Mouse (Mus musculus): ENCODE data around the gene Fgf7. TPM values are rescaled to one million over a fixed set of nuclear protein-coding genes. Genes with fewer than 3 reads are reported as not detected.

Fgf7 gene
- polyA plus RNA-seq, 1 experiment = 1.1 TPM

GRCm38 (mm10) chr2:126035013-126035770, 734 bp downstream of the Fgf7 start:
- no peak overlapping the region for H3K4me3 ChIP-seq (ENCODE audit: insufficient read depth, low read length)
- no peak for TF ChIP-seq CTCF (IDR thresholded peaks at IDR 0.05; ENCODE audit: low read depth, low read length)
- no peak overlapping the region for H3K27ac ChIP-seq (ENCODE audit: insufficient read depth, low read depth, low read length)
- no peaks in the 10 kb centered on the region for H3K4me1 ChIP-seq (ENCODE audit: control insufficient read depth, insufficient read depth, low read length)

GRCm38 (mm10) chr2:126036121-126036520, 1.7 kb downstream of the Fgf7 start:
- Histone ChIP-seq H3K27ac (ENCODE audit: insufficient read depth, low read depth, low read length) (no peak overlapping the region), H3K4me3 (ENCODE audit: insufficient read depth, low read length) (no peak overlapping the region), H3K4me1 (ENCODE audit: control insufficient read depth, insufficient read depth, low read length) (no peaks in the 10 kb centered on the region)
- TF ChIP-seq POLR2A (IDR thresholded peaks at IDR 0.05; ENCODE audit: borderline replicate concordance, low read depth, low read length) (no peak), CTCF (IDR thresholded peaks at IDR 0.05; ENCODE audit: low read depth, low read length) (no peak)

- H3K27ac ChIP-seq (ENCODE audit: insufficient read depth, low read depth, low read length) = no peak overlapping the region
- H3K4me3 ChIP-seq (ENCODE audit: insufficient read depth, low read length) = no peak overlapping the region
- no peak for TF ChIP-seq POLR2A (IDR thresholded peaks at IDR 0.05; ENCODE audit: borderline replicate concordance, low read depth, low read length)
- no peak for TF ChIP-seq CTCF (IDR thresholded peaks at IDR 0.05; ENCODE audit: low read depth, low read length)
Measured at GRCm38 (mm10) chr2:126038221-126039000, 4.0 kb downstream of the Fgf7 start.

GRCm38 (mm10) chr2:126039414-126039891, 5.0 kb downstream of the Fgf7 start:
- no peaks in the 10 kb centered on the region for H3K4me1 ChIP-seq (ENCODE audit: control insufficient read depth, insufficient read depth, low read length)
- TF ChIP-seq CTCF (IDR thresholded peaks at IDR 0.05; ENCODE audit: low read depth, low read length) (no peak), POLR2A (IDR thresholded peaks at IDR 0.05; ENCODE audit: borderline replicate concordance, low read depth, low read length) (no peak)
- H3K4me3 ChIP-seq (ENCODE audit: insufficient read depth, low read length) = no peak overlapping the region
- no peak overlapping the region for H3K27ac ChIP-seq (ENCODE audit: insufficient read depth, low read depth, low read length)

More at GRCm38 (mm10) chr2:126038221-126039000, 4.0 kb downstream of the Fgf7 start:
- no peaks in the 10 kb centered on the region for H3K4me1 ChIP-seq (ENCODE audit: control insufficient read depth, insufficient read depth, low read length)

- H3K4me1 ChIP-seq (ENCODE audit: control insufficient read depth, insufficient read depth, low read length) = no peaks in the 10 kb centered on the region
- no peak overlapping the region for H3K27ac ChIP-seq (ENCODE audit: insufficient read depth, low read depth, low read length)
- no peak overlapping the region for H3K4me3 ChIP-seq (ENCODE audit: insufficient read depth, low read length)
- TF ChIP-seq CTCF (IDR thresholded peaks at IDR 0.05; ENCODE audit: low read depth, low read length) (no peak), POLR2A (IDR thresholded peaks at IDR 0.05; ENCODE audit: borderline replicate concordance, low read depth, low read length) (no peak)
Measured at GRCm38 (mm10) chr2:126040651-126041050, 6.2 kb downstream of the Fgf7 start.

- H3K4me3 ChIP-seq (ENCODE audit: insufficient read depth, low read length) = no peak overlapping the region
- no peak overlapping the region for H3K27ac ChIP-seq (ENCODE audit: insufficient read depth, low read depth, low read length)
- no peaks in the 10 kb centered on the region for H3K4me1 ChIP-seq (ENCODE audit: control insufficient read depth, insufficient read depth, low read length)
- TF ChIP-seq POLR2A (IDR thresholded peaks at IDR 0.05; ENCODE audit: borderline replicate concordance, low read depth, low read length) (no peak), CTCF (IDR thresholded peaks at IDR 0.05; ENCODE audit: low read depth, low read length) (no peak)
Measured at GRCm38 (mm10) chr2:126041237-126041636, 6.8 kb downstream of the Fgf7 start.

GRCm38 (mm10) chr2:126042674-126043073, 8.2 kb downstream of the Fgf7 start:
- Histone ChIP-seq H3K27ac (ENCODE audit: insufficient read depth, low read depth, low read length) (no peak overlapping the region), H3K4me1 (ENCODE audit: control insufficient read depth, insufficient read depth, low read length) (no peaks in the 10 kb centered on the region), H3K4me3 (ENCODE audit: insufficient read depth, low read length) (no peak overlapping the region)
- TF ChIP-seq POLR2A (IDR thresholded peaks at IDR 0.05; ENCODE audit: borderline replicate concordance, low read depth, low read length) (no peak), CTCF (IDR thresholded peaks at IDR 0.05; ENCODE audit: low read depth, low read length) (no peak)

GRCm38 (mm10) chr2:126045621-126046020, 11.2 kb downstream of the Fgf7 start:
- no peak overlapping the region for H3K4me3 ChIP-seq (ENCODE audit: insufficient read depth, low read length)
- no peak for TF ChIP-seq CTCF (IDR thresholded peaks at IDR 0.05; ENCODE audit: low read depth, low read length)
- H3K4me1 ChIP-seq (ENCODE audit: control insufficient read depth, insufficient read depth, low read length) = no peaks in the 10 kb centered on the region
- no peak overlapping the region for H3K27ac ChIP-seq (ENCODE audit: insufficient read depth, low read depth, low read length)

GRCm38 (mm10) chr2:126052749-126053557, 18.5 kb downstream of the Fgf7 start:
- no peak overlapping the region for H3K4me3 ChIP-seq (ENCODE audit: insufficient read depth, low read length)
- H3K27ac ChIP-seq (ENCODE audit: insufficient read depth, low read depth, low read length) = no peak overlapping the region
- no peaks in the 10 kb centered on the region for H3K4me1 ChIP-seq (ENCODE audit: control insufficient read depth, insufficient read depth, low read length)
- TF ChIP-seq POLR2A (IDR thresholded peaks at IDR 0.05; ENCODE audit: borderline replicate concordance, low read depth, low read length) (no peak), CTCF (IDR thresholded peaks at IDR 0.05; ENCODE audit: low read depth, low read length) (no peak)

Measured in bone marrow macrophage, adult 2 months (primary cell).